Mouse (Mus musculus) cerebral cortex, adult 2 months (tissue): Measurements from ENCODE around the gene Trpm4.

Experiments
- whole genome bisulfite sequencing: fragments of 180-500 bp; shearing (Covaris S2); methylation state at CpG from one replicate; pipeline ENCODE4 v1.1.7; 2018; 5-methylcytosine and 5-hydroxymethylcytosine counted together

Trpm4 gene

DNA sequence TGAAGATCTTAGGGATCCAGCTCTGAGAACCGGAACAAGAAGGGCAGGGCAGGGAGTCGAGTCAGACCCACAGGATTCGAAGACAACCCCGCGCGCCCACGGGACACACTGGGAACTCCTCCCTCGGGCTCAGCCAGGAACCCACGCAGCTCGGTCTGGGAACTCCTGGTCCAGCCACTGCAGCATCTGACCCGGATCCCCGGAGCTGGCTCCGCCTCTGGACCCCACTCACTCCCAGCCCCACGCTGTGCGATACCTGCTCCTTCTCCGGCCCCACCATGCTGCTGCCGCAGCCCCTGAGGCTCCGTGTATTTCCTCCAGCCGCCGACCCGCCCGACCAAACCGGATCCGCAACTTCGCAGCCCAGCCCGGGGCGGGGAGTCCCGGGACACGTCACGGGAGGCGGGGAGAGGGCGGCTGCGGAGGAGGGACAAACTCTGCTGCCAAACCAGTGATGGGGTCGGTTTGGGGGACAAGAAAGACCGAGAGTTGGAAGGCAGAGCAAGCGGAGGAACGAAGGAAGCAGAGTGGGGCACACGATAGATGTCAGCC lies at the start of gene Trpm4:
Gene Trpm4, minus strand, starts transcription at position 350 of the 552 bp plus-strand sequence.
- WGBS, result under 1% methylated on average over 38 of the region's 38 CpGs

DNA sequence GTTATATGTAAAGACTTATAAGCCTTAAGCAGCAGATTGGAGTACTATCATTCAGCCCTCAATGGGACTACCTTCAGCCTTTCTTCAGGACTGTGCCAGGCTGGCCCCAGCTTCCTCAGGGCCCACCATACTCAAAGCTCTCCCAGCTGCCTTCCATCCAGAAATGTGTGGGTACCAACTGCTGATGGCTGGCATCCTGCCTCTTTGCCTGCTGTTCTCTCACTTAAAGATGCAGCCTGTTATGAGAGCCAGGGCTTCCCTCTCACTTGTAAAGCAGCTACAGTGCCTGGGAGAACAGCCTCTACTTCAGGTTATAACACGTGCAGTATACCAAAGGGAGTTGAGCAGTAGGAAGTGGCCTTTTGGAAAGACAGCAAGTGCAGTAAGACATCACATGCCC lies 42.5 kb upstream of the Trpm4 start:
- WGBS, result 39% methylated on average over 1 of the region's 1 CpGs

DNA sequence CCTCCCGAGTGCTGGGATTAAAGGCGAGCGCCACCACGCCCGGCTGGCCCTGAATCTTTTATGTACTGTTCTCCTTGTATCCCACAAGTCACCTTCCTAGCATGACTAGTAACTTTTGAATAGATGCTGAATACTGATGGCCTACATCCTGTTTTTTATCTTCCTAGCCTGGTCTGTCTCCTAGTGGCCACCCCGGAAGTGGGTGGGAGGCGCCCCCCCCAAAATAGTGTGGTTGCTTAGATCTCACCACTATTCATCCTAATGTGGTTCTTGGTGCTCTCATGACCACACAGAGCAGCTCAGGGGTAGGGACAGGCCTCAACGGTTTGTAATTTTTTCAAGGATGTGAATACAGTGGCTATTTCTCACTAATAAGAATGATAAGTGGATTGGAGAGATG lies 41.0 kb upstream of the Trpm4 start:
- WGBS, result 89% methylated on average over 8 of the region's 8 CpGs

DNA sequence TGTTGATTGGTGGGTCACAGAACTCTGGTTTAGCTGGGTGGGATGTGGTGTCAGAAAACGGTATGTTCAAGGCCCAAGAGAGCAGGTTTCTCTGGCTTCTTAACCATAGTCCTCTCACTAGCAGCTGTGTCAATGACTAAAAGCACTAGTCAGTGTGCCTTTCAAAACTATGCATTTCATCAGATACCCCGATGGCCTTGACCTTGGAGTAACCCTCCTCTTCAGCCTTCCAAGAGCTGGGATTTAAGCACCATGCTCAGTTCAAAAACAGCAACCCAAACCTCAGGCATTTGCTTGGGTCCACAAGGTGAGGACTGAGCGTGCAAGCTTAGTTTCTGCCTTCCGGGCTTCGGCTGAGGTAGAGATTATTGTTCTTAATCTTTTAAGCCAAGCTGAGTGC lies 38.8 kb upstream of the Trpm4 start:
- WGBS, result 81% methylated on average over 5 of the region's 5 CpGs

DNA sequence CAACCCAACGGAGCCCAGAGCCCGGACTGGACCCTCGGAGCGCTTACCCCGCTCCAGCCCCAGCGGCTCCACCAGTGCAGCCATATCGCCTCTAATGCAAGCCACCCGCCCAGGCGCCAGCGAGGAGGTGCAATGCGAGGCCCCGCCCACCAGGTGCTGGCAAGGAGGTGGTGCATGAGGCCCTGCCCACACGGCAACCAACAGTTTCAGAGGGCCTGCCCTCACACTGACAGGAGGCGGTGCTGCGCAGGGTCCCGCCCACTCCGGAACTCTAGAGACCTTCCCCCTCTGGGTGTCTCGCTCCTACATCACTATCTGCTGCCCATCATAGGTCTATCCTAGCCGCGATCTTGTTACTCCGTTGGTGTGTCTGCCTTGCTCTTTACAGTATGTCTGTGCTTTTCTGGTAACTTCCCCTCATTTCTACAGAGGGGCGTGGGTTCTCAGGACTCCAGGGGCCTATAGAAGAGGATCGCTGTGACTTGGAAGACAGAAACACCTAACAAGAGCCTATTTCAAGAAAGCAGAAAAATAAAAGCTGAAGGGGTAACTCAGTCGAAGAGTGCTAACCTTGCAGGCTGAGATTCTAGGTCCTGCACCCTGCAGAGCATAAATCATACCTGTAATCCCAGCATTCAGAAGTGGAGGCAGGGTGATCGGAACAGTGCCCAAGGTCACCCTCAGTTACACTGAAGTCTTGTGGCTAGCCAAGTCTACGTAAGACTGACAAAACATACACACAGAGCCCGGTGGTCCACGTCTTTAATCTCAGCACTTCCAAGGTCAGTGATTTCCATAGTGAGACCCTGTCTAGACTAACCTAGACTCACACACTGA lies 37.1 kb upstream of the Trpm4 start, which contains the start of gene Lin7b:
Gene Lin7b, minus strand, starts transcription at position 109 of the 837 bp plus-strand sequence.
- 10% methylated on average over 28 of the region's 28 CpGs for WGBS

DNA sequence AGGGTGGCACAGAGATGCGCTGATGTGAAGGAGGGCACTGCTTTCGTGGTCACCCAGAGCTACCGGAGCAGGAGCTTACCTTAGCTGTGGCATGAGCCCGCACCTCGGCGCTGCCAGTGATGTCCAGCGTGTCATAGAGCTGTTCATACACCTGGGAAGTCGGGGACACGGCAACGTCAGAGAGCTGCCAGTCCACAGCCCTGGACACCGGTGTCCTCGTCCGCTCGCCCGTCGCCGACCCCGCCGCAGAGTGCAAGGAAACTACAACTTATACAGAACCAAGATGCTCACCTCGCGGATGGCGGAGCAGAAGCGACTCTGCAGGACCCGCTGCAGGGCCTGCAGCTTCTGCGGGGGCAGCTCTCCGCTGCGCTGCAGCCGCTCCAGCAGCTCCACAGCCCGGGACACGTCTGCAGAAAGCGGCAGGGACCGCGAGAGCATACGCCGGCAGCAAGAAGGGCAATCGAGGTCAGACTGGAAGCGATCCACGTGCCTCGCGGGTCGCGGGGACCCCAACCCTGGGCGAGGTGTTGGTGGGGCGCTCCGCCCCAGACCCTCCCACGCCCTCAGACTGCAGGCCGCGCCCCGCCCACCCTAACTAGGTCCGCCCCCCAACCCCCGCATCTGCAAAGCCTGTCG lies 36.4 kb upstream of the Trpm4 start:
- WGBS, result 4% methylated on average over 51 of the region's 52 CpGs

DNA sequence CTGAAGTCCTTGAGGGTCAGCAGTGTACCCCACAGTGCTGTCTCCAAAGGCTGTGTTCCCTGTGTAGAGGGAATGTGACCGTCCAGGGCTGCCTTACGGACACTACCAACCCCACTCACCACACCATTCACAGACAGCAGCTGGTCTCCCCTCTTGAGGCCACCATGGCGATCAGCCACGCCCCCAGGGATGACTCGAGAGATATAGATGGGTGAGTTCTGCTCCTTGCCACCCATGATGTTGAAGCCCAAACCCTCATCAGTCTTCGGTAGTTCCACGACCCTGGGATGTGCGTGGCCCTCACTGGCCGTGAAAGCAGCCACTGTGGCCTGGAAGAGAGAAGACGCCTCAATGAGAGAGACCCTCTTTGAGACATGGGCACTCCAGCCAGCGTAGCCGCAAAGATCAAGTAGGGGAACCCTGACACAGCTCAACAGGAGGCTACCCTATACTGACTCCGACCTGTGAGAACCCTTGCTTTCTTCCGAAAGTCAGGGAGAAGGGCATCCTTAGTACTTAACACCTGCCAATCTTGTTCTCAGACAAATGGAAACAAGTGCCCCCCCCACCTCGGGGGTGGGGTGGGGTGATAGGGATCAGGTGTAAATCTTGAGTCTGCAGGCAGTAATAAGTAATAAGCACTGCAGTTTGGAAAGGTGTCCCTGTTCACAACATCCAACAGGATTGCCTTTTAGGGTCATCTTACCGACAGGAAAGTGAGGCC lies 35.6 kb upstream of the Trpm4 start:
- WGBS, result 59% methylated on average over 16 of the region's 16 CpGs

DNA sequence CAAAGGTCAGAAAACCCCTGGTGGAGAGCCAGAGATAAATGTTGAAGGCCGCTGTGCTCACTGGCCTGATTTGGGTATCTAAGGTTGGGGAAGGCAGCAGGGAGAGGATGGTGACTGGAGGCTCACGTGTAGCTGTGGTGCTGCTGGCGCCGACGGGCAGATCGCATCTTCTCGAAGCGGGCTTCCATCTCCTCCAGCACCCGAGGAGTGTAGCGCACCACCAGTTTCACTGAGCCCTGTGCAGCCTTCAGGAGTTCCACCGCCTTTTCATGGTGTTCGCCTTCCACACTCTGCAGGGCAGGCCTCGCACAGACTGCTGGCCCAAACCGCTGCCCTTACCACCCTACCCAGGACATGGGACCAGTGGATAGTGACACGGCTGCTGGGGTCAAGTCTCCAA lies 34.6 kb upstream of the Trpm4 start:
- WGBS, result 47% methylated on average over 15 of the region's 15 CpGs

DNA sequence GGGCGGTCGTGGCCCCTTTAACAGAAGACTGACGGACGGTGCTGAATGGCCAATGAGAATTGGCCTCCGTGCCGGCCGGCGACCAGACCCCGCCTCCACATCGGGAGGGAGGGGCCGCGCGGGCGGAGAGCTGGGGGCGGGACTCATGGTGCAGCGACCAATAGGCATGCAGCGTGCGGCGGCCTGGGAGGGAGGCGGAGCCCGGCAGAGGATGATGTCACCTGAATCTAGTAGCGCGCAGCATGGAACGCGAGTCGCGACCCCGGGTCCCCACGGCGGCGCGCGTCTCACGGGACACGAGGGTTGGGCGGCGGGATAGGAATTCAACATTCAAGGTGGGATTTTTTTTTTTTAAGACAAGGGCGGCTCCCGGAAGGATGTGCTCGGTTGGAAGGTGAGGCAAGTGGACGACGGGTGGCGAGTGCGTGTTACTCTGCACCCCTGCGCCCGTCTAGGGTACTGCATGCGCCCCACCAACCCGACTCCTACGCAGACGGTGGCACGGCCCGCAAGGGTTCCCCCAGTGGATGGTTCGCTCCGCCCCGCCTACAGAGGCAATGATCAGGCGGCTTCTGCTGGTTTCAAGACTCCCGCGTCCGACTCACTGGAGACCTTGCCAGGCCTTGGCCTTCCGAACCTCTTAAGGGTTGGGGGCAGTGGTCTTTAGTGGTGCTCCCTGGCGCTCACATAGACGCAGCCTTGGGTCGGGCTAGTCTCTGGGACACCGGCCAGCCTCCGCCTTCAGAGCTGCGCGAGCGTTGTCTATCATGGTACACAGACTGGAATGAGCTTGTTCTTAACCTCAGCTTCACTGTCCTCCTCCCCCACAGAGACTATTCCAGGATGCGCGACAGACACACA lies 33.7 kb upstream of the Trpm4 start:
- WGBS, result under 1% methylated on average over 70 of the region's 70 CpGs

DNA sequence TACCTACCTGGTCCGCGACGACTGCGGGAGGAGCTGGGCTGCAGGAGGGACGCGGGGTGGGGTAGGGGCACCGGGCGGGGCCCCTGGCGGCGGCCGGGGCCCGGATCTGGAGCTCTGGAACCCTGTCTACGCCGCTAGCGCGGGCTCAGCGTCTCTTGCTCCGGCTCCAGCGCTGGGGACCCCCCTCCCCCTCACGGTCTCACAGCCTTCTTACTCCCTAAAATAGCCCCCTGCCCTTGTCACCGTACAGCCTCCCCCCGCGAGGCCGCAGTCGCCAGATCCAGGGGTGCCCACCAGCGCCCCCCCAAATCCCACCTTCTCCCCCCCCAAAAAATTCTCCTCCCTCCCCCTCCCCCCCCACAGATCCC lies 33.1 kb upstream of the Trpm4 start, which contains the start of gene Ppfia3:
Gene Ppfia3, minus strand, starts transcription at position 368 of the 368 bp plus-strand sequence.
- WGBS, result 1% methylated on average over 25 of the region's 26 CpGs

DNA sequence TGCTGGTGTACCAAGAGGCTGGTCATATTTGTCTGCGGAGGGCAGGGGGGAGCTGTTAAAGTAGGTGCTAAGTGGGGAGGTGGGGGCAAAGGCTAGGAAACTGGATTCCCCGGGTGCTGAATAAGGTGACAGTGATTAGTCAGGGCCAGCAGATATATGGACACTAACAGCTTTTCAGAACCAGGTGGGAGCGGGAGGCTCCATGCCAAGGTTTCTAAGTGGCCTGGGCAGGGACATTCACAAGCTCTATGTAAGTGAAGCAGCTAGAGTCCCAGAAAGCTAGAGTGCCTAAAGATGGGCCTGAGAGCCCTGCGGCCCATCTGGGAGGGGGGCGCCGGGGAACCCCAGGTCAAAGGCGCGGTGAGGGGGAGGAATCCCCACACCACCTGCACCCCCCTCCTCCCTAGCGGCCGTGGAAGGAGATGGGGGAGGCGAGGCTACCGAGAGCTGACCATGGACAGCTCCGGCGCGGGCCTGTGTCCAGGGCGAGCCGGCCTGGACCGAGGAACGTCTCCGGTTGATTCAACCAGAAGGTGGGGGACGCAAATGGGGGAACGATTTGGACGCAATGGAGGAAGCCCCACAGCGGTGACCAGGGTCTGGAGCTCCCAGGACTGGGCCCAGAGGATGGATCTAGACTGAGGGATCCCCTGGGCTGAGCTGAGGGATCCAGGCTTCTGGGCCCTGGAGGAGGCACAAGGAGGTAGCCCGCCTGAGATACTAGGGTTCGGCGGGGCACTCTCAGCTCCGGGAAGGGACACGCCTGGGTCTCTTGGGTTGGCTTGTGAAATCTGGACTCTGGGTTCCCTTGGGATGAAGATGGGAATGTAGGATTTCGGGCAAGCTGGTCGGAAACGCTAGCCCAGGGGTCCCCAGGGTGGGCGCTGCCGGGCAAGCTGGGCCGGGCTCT lies 32.4 kb upstream of the Trpm4 start:
- 3% methylated on average over 35 of the region's 35 CpGs for WGBS

DNA sequence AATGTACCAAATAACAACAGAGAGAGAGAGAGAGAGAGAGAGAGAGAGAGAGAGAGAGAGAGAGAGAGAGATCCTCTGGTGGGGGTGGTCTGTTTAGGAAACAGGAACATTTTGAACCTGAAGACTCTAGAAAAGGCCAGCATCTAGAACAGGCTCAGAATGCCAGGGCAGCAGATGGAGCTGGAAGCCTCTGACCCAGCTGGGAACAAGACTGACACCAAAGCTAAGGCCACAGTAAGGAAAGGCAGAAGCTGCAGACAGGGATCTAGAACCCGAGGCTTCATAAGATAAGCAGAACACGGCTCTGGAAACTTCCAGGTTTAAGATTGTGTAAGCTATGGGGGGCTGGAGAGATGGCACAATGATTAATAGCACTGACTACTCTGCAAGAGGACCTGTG lies 30.4 kb upstream of the Trpm4 start:
- WGBS, result 77% methylated on average over 2 of the region's 2 CpGs

DNA sequence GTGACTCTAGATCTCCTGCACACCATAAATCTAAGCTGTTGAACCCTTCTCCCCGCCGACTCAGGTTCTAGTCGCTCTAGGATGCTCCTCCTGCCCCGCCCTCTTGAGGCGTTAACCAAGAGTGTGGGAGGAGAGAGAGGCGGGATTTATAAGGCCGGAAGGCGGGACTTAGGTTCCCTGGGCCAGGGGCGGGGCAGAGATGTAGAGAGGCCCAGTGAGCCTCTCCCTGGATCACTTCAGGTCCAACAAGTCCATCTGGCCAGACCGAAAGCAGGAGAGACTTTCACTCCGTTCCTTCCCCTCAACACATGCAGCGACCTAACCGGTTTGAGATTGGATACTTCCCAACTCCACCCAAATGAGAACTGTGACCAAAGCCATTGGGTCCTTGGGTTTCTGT lies 29.2 kb upstream of the Trpm4 start:
- WGBS, result 19% methylated on average over 13 of the region's 13 CpGs

DNA sequence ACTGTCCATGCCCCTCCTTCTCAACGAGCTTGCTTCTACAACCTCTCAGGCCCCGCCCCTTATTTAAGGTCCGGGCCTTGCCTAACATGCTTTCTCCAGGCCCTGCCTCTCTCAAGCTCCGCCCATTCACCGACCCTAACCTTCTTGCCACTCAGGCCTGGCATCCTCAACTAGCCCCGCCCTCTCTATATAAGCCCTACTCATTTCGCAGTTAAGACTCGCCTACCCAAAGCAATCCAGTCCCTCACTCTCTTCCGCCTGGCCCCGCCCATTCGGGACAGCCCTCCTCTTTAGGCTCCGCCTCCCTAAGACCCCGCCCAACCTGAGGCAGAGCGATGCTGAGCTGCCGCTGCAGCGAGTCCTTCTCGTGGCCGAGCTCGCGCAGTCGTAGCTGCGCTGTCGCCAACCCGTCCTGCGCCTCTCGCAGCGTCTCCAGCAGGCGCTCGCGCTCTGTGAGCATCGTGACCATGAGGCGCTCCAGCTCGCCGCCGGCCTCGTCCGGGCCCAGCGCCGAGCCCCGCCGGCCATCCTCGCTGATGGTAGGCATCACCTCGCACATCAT lies 27.7 kb upstream of the Trpm4 start:
- WGBS, result under 1% methylated on average over 43 of the region's 43 CpGs

DNA sequence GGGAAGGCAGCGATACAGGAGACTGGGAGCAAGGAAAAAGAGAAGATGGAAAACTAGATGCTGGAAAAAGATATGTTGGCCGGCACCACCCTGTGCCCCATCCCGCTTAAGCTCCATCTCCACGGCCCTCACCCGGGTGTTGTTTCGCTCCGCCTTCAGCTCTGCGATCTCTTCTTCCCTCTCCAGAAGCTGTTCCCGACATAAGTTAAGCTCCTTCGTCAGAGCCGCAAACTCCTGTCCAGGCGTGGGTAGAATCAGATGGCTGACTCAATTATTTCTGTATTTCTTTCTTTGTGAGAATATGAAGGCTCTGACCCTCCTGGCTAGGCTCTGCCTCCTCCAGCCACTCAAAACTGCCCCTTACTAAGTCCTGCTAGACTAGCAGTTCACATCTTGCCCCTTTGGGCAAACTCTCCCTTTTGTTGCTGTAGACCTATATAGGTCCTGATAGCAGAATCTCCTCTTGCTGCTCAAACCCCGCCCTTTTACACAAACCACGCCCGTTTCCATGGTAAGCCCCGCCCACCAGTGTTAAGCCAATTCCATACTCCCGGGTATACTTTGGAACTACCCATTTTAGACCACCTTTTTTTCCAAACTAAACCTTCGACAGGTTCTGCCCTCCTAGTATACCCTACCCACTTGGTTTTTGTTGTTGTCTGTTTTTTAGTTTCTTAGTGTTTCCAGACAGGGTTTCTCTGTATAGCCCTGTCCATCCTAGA lies 27.0 kb upstream of the Trpm4 start:
- WGBS, result 46% methylated on average over 18 of the region's 18 CpGs

DNA sequence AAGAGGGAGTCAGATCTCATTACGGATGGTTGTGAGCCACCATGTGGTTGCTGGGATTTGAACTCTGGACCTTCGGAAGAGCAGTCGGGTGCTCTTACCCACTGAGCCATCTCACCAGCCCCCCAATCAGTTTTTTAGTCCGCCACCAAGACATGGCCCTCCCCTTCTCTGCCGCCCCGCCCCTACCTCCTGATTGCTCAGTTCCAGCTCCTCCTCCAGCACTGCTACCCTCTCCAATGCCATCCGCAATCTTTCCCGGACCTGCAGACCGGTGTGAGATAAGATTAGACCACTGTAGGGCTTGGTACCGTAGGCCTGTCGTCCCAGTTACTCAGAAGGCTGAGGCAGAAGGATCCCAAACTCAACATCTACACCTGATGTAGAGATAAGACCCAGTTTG lies 25.5 kb upstream of the Trpm4 start:
- WGBS, result 71% methylated on average over 11 of the region's 11 CpGs

DNA sequence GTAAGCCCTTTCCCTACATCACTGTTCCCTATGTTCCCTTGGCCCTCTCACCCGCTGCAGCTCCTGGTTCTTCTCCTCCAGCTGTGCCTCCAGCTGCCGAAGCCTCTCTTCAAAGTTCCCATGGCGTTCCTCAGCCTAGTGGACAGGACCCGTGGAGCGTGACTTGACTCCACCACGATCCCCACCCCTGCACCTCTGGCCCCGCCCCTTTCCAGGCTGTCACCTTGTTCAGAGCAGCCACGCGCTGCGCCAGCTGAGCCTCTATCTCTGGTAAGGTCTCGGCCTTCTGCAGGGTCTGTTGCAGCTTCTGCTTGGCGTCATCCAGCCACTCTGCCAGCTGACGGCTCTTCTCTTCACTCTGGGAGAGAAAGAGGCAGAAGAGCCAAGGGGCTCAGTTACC lies 22.5 kb upstream of the Trpm4 start:
- WGBS, result 69% methylated on average over 13 of the region's 13 CpGs

DNA sequence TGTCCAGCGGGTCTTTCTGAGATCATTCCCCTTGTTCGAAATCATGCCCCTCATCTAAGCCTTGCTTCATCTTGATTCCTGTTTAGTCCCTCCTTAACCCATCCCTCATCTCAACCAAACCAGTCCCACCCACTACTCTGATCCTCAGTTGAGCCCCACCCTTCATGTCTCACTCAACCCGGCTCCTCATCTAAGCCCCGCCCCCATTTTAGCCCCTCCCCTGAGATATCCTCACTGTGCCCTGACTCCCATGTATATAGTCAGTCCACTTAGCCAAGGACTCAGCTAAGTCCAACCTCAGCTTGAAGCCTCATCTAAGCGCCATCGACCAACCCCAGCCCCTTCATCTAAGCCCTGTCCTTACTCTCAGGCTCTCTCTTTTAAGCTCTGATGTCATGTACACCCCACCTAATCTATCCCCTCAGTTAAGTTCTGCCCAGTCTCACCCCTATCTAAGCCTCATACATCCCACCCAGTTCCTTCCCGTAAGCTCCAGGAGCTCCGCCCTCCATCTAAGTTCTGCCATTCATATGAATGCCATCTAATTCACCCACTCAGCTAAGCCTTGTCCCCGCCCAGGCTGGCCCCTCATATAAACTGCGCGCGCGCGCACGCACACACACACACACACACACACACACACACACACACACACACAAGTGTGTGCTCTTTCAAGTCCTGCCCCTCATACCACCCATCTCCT lies 21.9 kb upstream of the Trpm4 start:
- WGBS, result 75% methylated on average over 15 of the region's 15 CpGs

DNA sequence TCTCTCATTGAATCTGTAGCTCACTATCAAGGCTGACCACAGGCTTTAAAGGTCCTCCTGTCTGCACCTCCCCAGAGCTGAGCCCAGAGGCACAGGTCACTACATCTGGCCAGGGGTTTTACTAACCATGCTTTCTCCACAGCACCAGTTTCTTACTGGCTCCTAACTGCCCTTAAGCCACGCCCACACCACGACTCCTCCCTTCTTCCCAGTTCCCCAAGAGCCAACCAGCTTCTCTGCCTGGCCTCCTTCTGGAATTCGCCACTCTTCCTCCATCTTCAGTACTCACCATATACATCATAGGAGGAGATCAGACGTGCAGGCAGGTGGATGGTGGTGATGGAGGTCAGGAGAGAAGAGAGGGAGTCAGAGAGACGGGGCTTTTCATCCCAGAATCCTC lies 19.5 kb upstream of the Trpm4 start:
- WGBS, result 39% methylated on average over 5 of the region's 5 CpGs
